Mouse (Mus musculus) liver, embryonic 14.5 days (tissue): ENCODE results near the gene Mcat. TPM values are rescaled to one million over a fixed set of nuclear protein-coding genes. Genes with fewer than 3 reads are reported as not detected.

Experiments used
- ATAC-seq: fragments of 200-750 bp; cut with Nextera tagmentation; 2 replicates; pipeline ENCODE4 v1.8.0; 2017; ENCODE audit warnings: moderate number of reproducible peaks, mild to moderate bottlenecking, moderate library complexity; ENCODE audit not compliant: insufficient read depth
- DNase-seq, 3 experiments: peaks; one replicate each; pipeline ENCODE4 v3.0.0-alpha.2; 2012 to 2013; ENCODE audit warnings: low read depth in 3 of 3, low spot score in 3 of 3
- H3K27ac ChIP-seq: fragments of 300-500 bp; sonication (generic); 2 replicates; pipeline ENCODE4 v1.5.1; 2014; ENCODE audit warnings: moderate library complexity, mild to moderate bottlenecking, control low read depth, inconsistent platforms
- H3K27me3 ChIP-seq: fragments of 300-500 bp; sonication (generic); 2 replicates; pipeline ENCODE4 v1.6.1; 2014; ENCODE audit warnings: mild to moderate bottlenecking, low read length, moderate library complexity; ENCODE audit not compliant: control insufficient read depth, insufficient read depth
- H3K36me3 ChIP-seq: fragments of 300-500 bp; sonication (generic); replicated peaks from 2 replicates; pipeline ENCODE4 v1.6.1; 2014; ENCODE audit warnings: low read depth; ENCODE audit not compliant: control insufficient read depth, insufficient read depth
- H3K4me1 ChIP-seq, 2 experiments: fragments of 200-500 bp in 1 of 2; fragments of 300-500 bp in 1 of 2; sonication (generic) in 1 of 2; replicated peaks; 2 replicates each; pipeline ENCODE4 v1.6.1; 2012 to 2014; ENCODE audit warnings: antibody characterized with exemption in 1 of 2, inconsistent platforms in 1 of 2, low read length in 1 of 2; ENCODE audit not compliant: control insufficient read depth in 2 of 2, insufficient read depth in 2 of 2
- H3K4me2 ChIP-seq: fragments of 300-500 bp; sonication (generic); 2 replicates; pipeline ENCODE4 v1.6.1; 2014; ENCODE audit warnings: low read depth, mild to moderate bottlenecking, control low read depth, moderate library complexity
- H3K4me3 ChIP-seq, 2 experiments: fragments of 200-500 bp in 1 of 2; fragments of 300-500 bp in 1 of 2; sonication (generic) in 1 of 2; 2 replicates each; pipeline ENCODE4 v1.5.1; 2012 to 2014; ENCODE audit warnings: low read depth in 2 of 2, low read length in 2 of 2, mild to moderate bottlenecking in 2 of 2, control low read depth in 1 of 2, inconsistent platforms in 1 of 2, moderate library complexity in 1 of 2; ENCODE audit not compliant: insufficient read depth in 1 of 2
- H3K9ac ChIP-seq: fragments of 300-500 bp; sonication (generic); replicated peaks from 2 replicates; pipeline ENCODE4 v1.6.1; 2014; ENCODE audit warnings: mild to moderate bottlenecking, control low read depth, moderate library complexity
- H3K9me3 ChIP-seq: fragments of 300-500 bp; sonication (generic); 2 replicates; pipeline ENCODE4 v1.6.1; 2016; ENCODE audit warnings: low read length, mixed read lengths; ENCODE audit not compliant: control insufficient read depth
- CTCF ChIP-seq: IDR thresholded peaks from 2 replicates; pipeline ENCODE4 v1.5.1; 2016; ENCODE audit warnings: antibody characterized with exemption, low read depth, control low read depth
- EP300 ChIP-seq: IDR thresholded peaks from 2 replicates; pipeline ENCODE4 v1.6.1; 2016; ENCODE audit warnings: antibody characterized with exemption, low read depth
- WGBS: fragments of 180-500 bp; shearing (Covaris S2); extraction: QIAGEN DNeasy Blood & Tissue Kit; methylation state at CpG from one replicate; pipeline ENCODE4 v1.1.7; 2014; ENCODE audit not compliant: insufficient replicate concordance; 5-methylcytosine and 5-hydroxymethylcytosine counted together
- polyA plus RNA-seq, 2 experiments: library from polyadenylated mRNA; depleted of rRNA in 1 of 2; stranded (reverse) in 1 of 2; unstranded in 1 of 2; fragments of >200 nt; fragmentation: Nextera tagmentation in 1 of 2; extraction: Ambion mirVana in 1 of 2; gene quantifications; 2 replicates each; pipeline versions ENCODE4 v1.2.1 to v1.2.3; 2012 to 2014

The Mcat gene
- polyA plus RNA-seq, 2 experiments, result 9.8 to 15.5 TPM

- Histone ChIP-seq H3K4me2 (peak overlapping the region; percentile 99), H3K4me1 (peaks cover 34 to 39% of the 10 kb centered on the region in 2 experiments), H3K36me3 (peaks cover 42% of the 10 kb centered on the region), H3K27me3 (no peaks in the 10 kb centered on the region), H3K9ac (peak overlapping the region; percentile 97), H3K4me3 (peak overlapping the region; percentile 81 to 84), H3K27ac (peak overlapping the region; percentile 100), H3K9me3 (no peaks in the 10 kb centered on the region)
- no peak for TF ChIP-seq CTCF
- no peak for TF ChIP-seq EP300
- WGBS, result 38% methylated on average over 6 of the region's 6 CpGs
- DNase-seq, result no peak
- ATAC-seq, result no peak
Measured at GRCm38 (mm10) chr15:83591758-83592157, 28.2 kb upstream of the Mcat start.

- Histone ChIP-seq H3K4me3 (peak overlapping the region in 1 of 2 experiments; percentile 81; a peak in 2 of 4 replicates), H3K27ac (peak overlapping the region; percentile 100), H3K36me3 (peaks cover 51% of the 10 kb centered on the region), H3K4me2 (peak overlapping the region; percentile 99), H3K9me3 (peaks cover 5% of the 10 kb centered on the region), H3K9ac (peak overlapping the region; percentile 97), H3K4me1 (peaks cover 31 to 37% of the 10 kb centered on the region in 2 experiments), H3K27me3 (no peaks in the 10 kb centered on the region)
- DNase-seq (no peak), ATAC-seq (no peak)
- WGBS, result 86% methylated on average over 4 of the region's 4 CpGs
- TF ChIP-seq EP300 (no peak), CTCF (no peak)
Measured at GRCm38 (mm10) chr15:83590841-83591240, 27.3 kb upstream of the Mcat start.

- no peak for ATAC-seq
- 87% methylated on average over 6 of the region's 6 CpGs for WGBS
- Histone ChIP-seq H3K4me2 (no peak overlapping the region), H3K4me1 (peaks cover 13 to 14% of the 10 kb centered on the region in 2 experiments), H3K27ac (no peak overlapping the region), H3K36me3 (peaks cover 90% of the 10 kb centered on the region), H3K4me3 (no peak overlapping the region), H3K27me3 (no peaks in the 10 kb centered on the region), H3K9ac (no peak overlapping the region), H3K9me3 (peaks cover 6% of the 10 kb centered on the region)
- TF ChIP-seq CTCF, result no peak
- no peak for TF ChIP-seq EP300
- no peak for DNase-seq
Measured at GRCm38 (mm10) chr15:83584741-83585220, 21.2 kb upstream of the Mcat start.

GRCm38 (mm10) chr15:83583419-83584156, 20.0 kb upstream of the Mcat start:
- peaks cover 13 to 14% of the 10 kb centered on the region in 2 experiments for H3K4me1 ChIP-seq
- no peak for TF ChIP-seq EP300
- peak; percentile 85 for TF ChIP-seq CTCF
- DNase-seq (peak in 1 of 3 experiments; percentile 52), ATAC-seq (peak; percentile 82)
- 59% methylated on average over 8 of the region's 8 CpGs for WGBS
- H3K9me3 ChIP-seq, result peaks cover 6% of the 10 kb centered on the region
- H3K4me3 ChIP-seq, result no peak overlapping the region; a peak in 1 of 4 replicates
- H3K4me2 ChIP-seq, result peak overlapping the region; percentile 51
- peak overlapping the region; percentile 18 for H3K27ac ChIP-seq
- H3K36me3 ChIP-seq, result peaks cover 92% of the 10 kb centered on the region
- H3K27me3 ChIP-seq, result no peaks in the 10 kb centered on the region
- peak overlapping the region; percentile 47 for H3K9ac ChIP-seq

GRCm38 (mm10) chr15:83582931-83583330, 19.3 kb upstream of the Mcat start:
- WGBS, result 82% methylated on average over 4 of the region's 4 CpGs
- no peak for TF ChIP-seq CTCF
- no peak for TF ChIP-seq EP300
- H3K36me3 ChIP-seq, result peaks cover 92% of the 10 kb centered on the region

More at GRCm38 (mm10) chr15:83582931-83583330, 19.3 kb upstream of the Mcat start:
- Histone ChIP-seq H3K4me1 (peaks cover 13 to 14% of the 10 kb centered on the region in 2 experiments), H3K4me2 (no peak overlapping the region), H3K4me3 (no peak overlapping the region), H3K27ac (no peak overlapping the region; the same call in 1 of the 2 replicates), H3K9ac (no peak overlapping the region), H3K27me3 (no peaks in the 10 kb centered on the region), H3K9me3 (peaks cover 6% of the 10 kb centered on the region)
- no peak for DNase-seq
- no peak for ATAC-seq
